Mouse (Mus musculus) megakaryocyte, embryonic 14.5 days (primary cell): Measurements from ENCODE around the gene Smyd3.

Experiments used
- FLI1 ChIP-seq: IDR thresholded peaks from 2 replicates; pipeline ENCODE4 v1.6.1; 2012; ENCODE audit warnings: low read length, inconsistent platforms, mixed read lengths
- GATA1 ChIP-seq: IDR thresholded peaks from 3 replicates; pipeline ENCODE4 v1.6.1; 2012; ENCODE audit warnings: mixed read lengths, low read length, inconsistent platforms, borderline replicate concordance

- TF ChIP-seq GATA1, result no peak
- no peak for TF ChIP-seq FLI1
Measured at GRCm38 (mm10) chr1:179272926-179273325, 244.9 kb downstream of the Smyd3 start.
